Comparison of ENCODE assay signal across 9 mouse cellular contexts in the genomic region with DNA sequence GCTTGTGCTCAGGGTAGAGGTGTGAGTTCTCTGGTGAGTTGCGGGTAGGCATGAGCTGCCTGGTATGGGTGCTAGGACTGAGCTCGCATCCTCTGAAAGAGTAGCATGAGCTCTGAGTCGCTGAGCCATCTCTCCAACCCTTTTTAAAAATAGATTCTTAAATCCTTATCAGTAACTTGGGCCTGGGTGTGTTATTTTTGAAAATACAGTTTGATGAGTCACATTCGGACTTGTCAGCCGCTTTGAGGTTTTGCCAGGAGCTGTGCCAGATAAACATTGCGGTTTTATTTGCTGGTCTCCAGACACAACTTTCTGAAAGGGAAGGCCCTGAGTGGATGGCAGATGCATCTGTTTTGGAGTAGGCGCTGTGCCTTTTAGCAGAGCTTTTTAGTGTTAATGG. TPM values are rescaled to one million over a fixed set of nuclear protein-coding genes. Genes with fewer than 3 reads are reported as not detected.
DNase-seq lines count a peak whose midpoint lies in the region; ATAC-seq and TF ChIP-seq lines count a peak whose summit lies in the region.
"Had no signal": no experiment of that assay in that cellular context is flagged by ENCODE, and none has a peak within 500 bp of the region (broad histone marks: within the 10 kb centered on the region; RNA-seq: fewer than 3 reads in every experiment).

No protein-coding gene starts in this region.

- peaks cover 10% of the 10 kb centered on the region for H3K36me3 ChIP-seq in heart, embryonic 14.5 days (ENCODE audit: control insufficient read depth, insufficient read depth, low read length)
- H3K36me3 ChIP-seq in liver, embryonic 16.5 days (ENCODE audit: control insufficient read depth, insufficient read depth) = peaks cover 18% of the 10 kb centered on the region

- H3K4me2 ChIP-seq in heart, embryonic 14.5 days (ENCODE audit: low read length) = peak overlapping the region; percentile 85
- peak overlapping the region; percentile 65 for H3K4me2 ChIP-seq in liver, embryonic 16.5 days (ENCODE audit: low read depth, low read length)
- H3K4me2 ChIP-seq: neural tube, embryonic 12.5 days had no signal

- no peak for TF ChIP-seq CTCF in left cerebral cortex, adult 2 months (IDR thresholded peaks at IDR 0.05)

- H3K27ac ChIP-seq in left cerebral cortex, adult 2 months = no peak overlapping the region; the same call in 1 of the 2 replicates
- peak overlapping the region; percentile 41; a peak in 3 of 4 replicates for H3K27ac ChIP-seq in heart, embryonic 14.5 days (replicated peaks in 1 of 2; ENCODE audit: control insufficient read depth in 1 of 2, insufficient read depth in 1 of 2, low read depth in 2 of 2, low read length in 2 of 2)
- H3K27ac ChIP-seq in liver, embryonic 16.5 days (ENCODE audit: low read length) = peak overlapping the region; percentile 100
- H3K27ac ChIP-seq: neural tube, embryonic 12.5 days had no signal

- intact Hi-C loops in left cerebral cortex, postnatal 25 days (cut with DNase I) = loop anchor here (10.0 kb wide), 3 partner anchors 118 to 308 kb away; a partner anchor contains a TSS
- intact Hi-C loops in left cerebral cortex, adult 2 months (cut with DNase I) = loop anchor here (10.0 kb wide), 4 partner anchors 118 to 1138 kb away; a partner anchor contains a TSS

- no peak overlapping the region for H3K9ac ChIP-seq in heart, embryonic 14.5 days (ENCODE audit: low read length)
- H3K9ac ChIP-seq in liver, embryonic 16.5 days (ENCODE audit: low read depth, low read length) = peak overlapping the region; percentile 86
- H3K9ac ChIP-seq: neural tube, embryonic 12.5 days had no signal

- peaks cover 39 to 73% of the 10 kb centered on the region in 2 experiments for H3K4me1 ChIP-seq in heart, embryonic 14.5 days (ENCODE audit: control insufficient read depth in 2 of 2, insufficient read depth in 2 of 2, low read length in 2 of 2)
- H3K4me1 ChIP-seq in liver, embryonic 16.5 days (ENCODE audit: control insufficient read depth, low read depth, low read length) = peaks cover 57% of the 10 kb centered on the region

- H3K4me3 ChIP-seq in left cerebral cortex, adult 2 months = no peak overlapping the region
- no peak overlapping the region for H3K4me3 ChIP-seq in heart, embryonic 14.5 days (ENCODE audit: control insufficient read depth in 1 of 2, insufficient read depth in 1 of 2, low read depth in 1 of 2, low read length in 2 of 2)
- peak overlapping the region; percentile 89 for H3K4me3 ChIP-seq in liver, embryonic 16.5 days (ENCODE audit: low read depth, low read length)
- H3K4me3 ChIP-seq: neural tube, embryonic 12.5 days had no signal

- H3K27me3 ChIP-seq in heart, embryonic 14.5 days (ENCODE audit: control insufficient read depth, insufficient read depth, low read length) = no peaks in the 10 kb centered on the region
- no peaks in the 10 kb centered on the region for H3K27me3 ChIP-seq in liver, embryonic 16.5 days (ENCODE audit: control insufficient read depth, insufficient read depth, low read depth, low read length)
- H3K27me3 ChIP-seq: neural tube, embryonic 12.5 days had no signal

- WGBS in heart, embryonic 14.5 days = 7% methylated on average over 7 of the region's 7 CpGs
- 10% methylated on average over 7 of the region's 7 CpGs for WGBS in liver, embryonic 16.5 days (ENCODE audit: insufficient replicate concordance)

- no peak for ATAC-seq in heart, embryonic 14.5 days (ENCODE audit: insufficient number of reproducible peaks, insufficient read depth, low FRiP score, low read depth)
- peak; percentile 33 for ATAC-seq in liver, embryonic 16.5 days (ENCODE audit: low read depth)

- H3K9me3 ChIP-seq in heart, embryonic 14.5 days (ENCODE audit: control insufficient read depth, low read length) = no peaks in the 10 kb centered on the region
- no peaks in the 10 kb centered on the region for H3K9me3 ChIP-seq in liver, embryonic 16.5 days (replicated peaks; ENCODE audit: control insufficient read depth, low read length)
- H3K9me3 ChIP-seq: neural tube, embryonic 12.5 days had no signal

- DNase-seq in left cerebral cortex, postnatal 25 days (ENCODE audit: low spot score in 2 of 2) = peak; percentile 44 to 67
- no peak for DNase-seq in left cerebral cortex, adult 2 months (ENCODE audit: extremely low spot score in 1 of 2, low spot score in 2 of 2)
- peak; percentile 72 for DNase-seq in adrenal gland, postnatal 25 days
- peak; percentile 52 for DNase-seq in testis, postnatal 10 days (ENCODE audit: low spot score)
- no peak for DNase-seq in cerebellum, postnatal 10 days
- DNase-seq in thymus, postnatal 14 days = no peak

RNA-seq across cellular contexts. Expression of a gene that starts 51.2 kb away (rescaled TPM):
- 10 to 100 TPM; 11.9 to 14.4 TPM for total RNA-seq in left cerebral cortex, postnatal 25 days (2021)
- 10 to 100 TPM in 1 of 2 experiments, 1 to 10 TPM in 1; 9.2 to 14.8 TPM for total RNA-seq in left cerebral cortex, adult 2 months (2021)
- 0.33 and 0.52 TPM in 2 replicates for total RNA-seq in adrenal gland, postnatal 25 days (2021)
- polyA plus RNA-seq in heart, embryonic 14.5 days (2014; fragmentation: Nextera tagmentation; extraction: Ambion mirVana) = 1.1 and 1.3 TPM in 2 replicates
- 0.04 TPM in 2 replicates for polyA plus RNA-seq in liver, embryonic 16.5 days (2015; fragmentation: Nextera tagmentation; extraction: Ambion mirVana)

Comparison
In these comparisons a context has a peak if more than half of its experiments do, and no peak if none do; other contexts are left out.
1. DNase-seq: peak in left cerebral cortex, postnatal 25 days (2 of 2), adrenal gland, postnatal 25 days (single experiment) and testis, postnatal 10 days (single experiment); none in left cerebral cortex, adult 2 months (0 of 2), cerebellum, postnatal 10 days (0 of 2) and thymus, postnatal 14 days (single experiment).